Mouse (Mus musculus) CH12.LX (cell line): ENCODE data around the gene Wnt11.
A peak's percentile ranks its signal among the peaks of the same experiment; 100 is the strongest.

ENCODE experiments used
- CTCF ChIP-seq, 2 experiments: IDR thresholded peaks in 1 of 2; conservative IDR thresholded peaks in 1 of 2; 2 replicates each; pipeline ENCODE4 v1.5.1; 2011 to 2012; ENCODE audit warnings: low read depth in 2 of 2, low read length in 2 of 2, improper control_type of control experiment in 1 of 2, inconsistent platforms in 1 of 2, mild to moderate bottlenecking in 1 of 2, moderate library complexity in 1 of 2
- EP300 ChIP-seq: IDR thresholded peaks from 2 replicates; pipeline ENCODE4 v1.6.1; 2011; ENCODE audit warnings: low read length, improper control_type of control experiment
- HCFC1 ChIP-seq: IDR thresholded peaks from 2 replicates; pipeline ENCODE4 v1.6.1; 2012; ENCODE audit warnings: low read depth, mild to moderate bottlenecking, inconsistent platforms, low read length, improper control_type of control experiment
- JUND ChIP-seq: conservative IDR thresholded peaks from 2 replicates; pipeline ENCODE4 v1.6.1; 2011; ENCODE audit warnings: low read depth, low read length, improper control_type of control experiment
- MAX ChIP-seq: IDR thresholded peaks from 2 replicates; pipeline ENCODE4 v1.6.1; 2011; ENCODE audit warnings: low read length, improper control_type of control experiment
- MXI1 ChIP-seq: IDR thresholded peaks from 2 replicates; pipeline ENCODE4 v1.6.1; 2011; ENCODE audit warnings: mild to moderate bottlenecking, low read depth, low read length, improper control_type of control experiment
- POLR2A ChIP-seq: IDR thresholded peaks from 2 replicates; pipeline ENCODE4 v1.6.1; 2011; ENCODE audit warnings: low read depth, mild to moderate bottlenecking, improper control_type of control experiment, low read length
- TCF12 ChIP-seq: IDR thresholded peaks from 2 replicates; pipeline ENCODE4 v1.6.1; 2014; ENCODE audit warnings: low read depth, mild to moderate bottlenecking, inconsistent platforms, low read length, improper control_type of control experiment
- UBTF ChIP-seq: IDR thresholded peaks from 2 replicates; pipeline ENCODE4 v1.6.1; 2012; ENCODE audit warnings: low read depth, mild to moderate bottlenecking, inconsistent platforms, low read length, improper control_type of control experiment, moderate library complexity
- USF1 ChIP-seq: IDR thresholded peaks from 2 replicates; pipeline ENCODE4 v1.6.1; 2014; ENCODE audit warnings: low read depth, mild to moderate bottlenecking, inconsistent platforms, low read length, improper control_type of control experiment

- TF ChIP-seq TCF12 (no peak), MAX (no peak), CTCF (conservative IDR thresholded peaks at IDR 0.05 in 1 of 2, IDR thresholded peaks at IDR 0.05 in 1 of 2; ENCODE audit: low read depth in 2 of 2, low read length in 2 of 2) (peak in 1 of 2 experiments; percentile 24; a peak in 1 of 4 replicates), USF1 (no peak), MXI1 (no peak), JUND (no peak), EP300 (no peak), HCFC1 (no peak), UBTF (no peak), POLR2A (no peak)
Observed at GRCm38 (mm10) chr7:98841802-98842201, 6.9 kb downstream of the Wnt11 start.
